Mouse (Mus musculus) v-Abl transformed pro-B cells (cell line): ENCODE results near the gene Slc4a3.

Experiments used
- in situ Hi-C, 2 experiments: fragments of 400-800 bp; cut with MboI; formaldehyde crosslinking; loops; one replicate each; pipeline ENCODE4 v1.15.1; 2025; ENCODE audit not compliant: unreplicated experiment in 2 of 2

Slc4a3 gene

GRCm38 (mm10) chr1:75519576-75519975 lies 26.5 kb upstream of the Slc4a3 start:
- in situ Hi-C loops, result loop anchor here in 1 of 2 experiments (5.0 kb wide), 1 partner anchor 37 kb away; no protein-coding TSS in a partner anchor

- in situ Hi-C loops, result loop anchor here (5.0 to 10.0 kb wide), 3 partner anchors 41 to 927 kb away; partner anchors contain the start of genes Chpf (in 1 of the 2) and Tmem198 (in 1 of the 2)
Observed at GRCm38 (mm10) chr1:75521321-75522031, 24.6 kb upstream of the Slc4a3 start, which contains the start of gene Stk11ip. Stk11ip (plus strand) TSS chr1:75521529.

GRCm38 (mm10) chr1:75524679-75525078 lies 21.4 kb upstream of the Slc4a3 start:
- in situ Hi-C loops, result loop anchor here (5.0 to 10.0 kb wide), 3 partner anchors 38 to 930 kb away; partner anchors contain the start of genes Chpf (in 1 of the 2) and Tmem198 (in 1 of the 2)

- in situ Hi-C loops, result no loop called here
Observed at GRCm38 (mm10) chr1:75530546-75530945, 15.5 kb upstream of the Slc4a3 start.

GRCm38 (mm10) chr1:75532280-75533172 lies 13.5 kb upstream of the Slc4a3 start:
- in situ Hi-C loops, result no loop called here

- in situ Hi-C loops, result no loop called here
Observed at GRCm38 (mm10) chr1:75533325-75534252, 12.5 kb upstream of the Slc4a3 start.

GRCm38 (mm10) chr1:75537587-75537986 lies 8.5 kb upstream of the Slc4a3 start:
- in situ Hi-C loops, result no loop called here

- in situ Hi-C loops, result no loop called here
Observed at GRCm38 (mm10) chr1:75538597-75539190, 7.4 kb upstream of the Slc4a3 start.

- in situ Hi-C loops, result no loop called here
Observed at GRCm38 (mm10) chr1:75541496-75541895, 4.6 kb upstream of the Slc4a3 start.

GRCm38 (mm10) chr1:75544351-75544750 lies 1.7 kb upstream of the Slc4a3 start:
- in situ Hi-C loops, result no loop called here

GRCm38 (mm10) chr1:75547351-75547750 lies 1.3 kb downstream of the Slc4a3 start:
- in situ Hi-C loops, result no loop called here

- in situ Hi-C loops, result no loop called here
Observed at GRCm38 (mm10) chr1:75548083-75548482, 2.0 kb downstream of the Slc4a3 start.

- in situ Hi-C loops, result no loop called here
Observed at GRCm38 (mm10) chr1:75548871-75549270, 2.8 kb downstream of the Slc4a3 start.

- in situ Hi-C loops, result no loop called here
Observed at GRCm38 (mm10) chr1:75549289-75550279, 3.5 kb downstream of the Slc4a3 start.

GRCm38 (mm10) chr1:75550586-75550985 lies 4.5 kb downstream of the Slc4a3 start:
- in situ Hi-C loops, result no loop called here

GRCm38 (mm10) chr1:75555680-75556079 lies 9.6 kb downstream of the Slc4a3 start:
- in situ Hi-C loops, result no loop called here

GRCm38 (mm10) chr1:75556143-75556781 lies 10.2 kb downstream of the Slc4a3 start:
- in situ Hi-C loops, result no loop called here

GRCm38 (mm10) chr1:75557041-75557440 lies 11.0 kb downstream of the Slc4a3 start:
- in situ Hi-C loops, result no loop called here
